Mouse (Mus musculus) forebrain, embryonic 13.5 days (tissue): ENCODE results near the gene Kalrn. TPM values are rescaled to one million over a fixed set of nuclear protein-coding genes. Genes with fewer than 3 reads are reported as not detected.
A peak's percentile ranks its signal among the peaks of the same experiment; 100 is the strongest.

Experiments
- ATAC-seq: fragments of 200-750 bp; cut with Nextera tagmentation; 2 replicates; pipeline ENCODE4 v1.8.0; 2017
- H3K27ac ChIP-seq: fragments of 300-500 bp; sonication (generic); 2 replicates; pipeline ENCODE4 v1.5.1; 2015; ENCODE audit warnings: inconsistent platforms, mild to moderate bottlenecking, moderate library complexity
- H3K27me3 ChIP-seq: fragments of 300-500 bp; sonication (generic); 2 replicates; pipeline ENCODE4 v1.6.1; 2015; ENCODE audit warnings: mild to moderate bottlenecking, inconsistent platforms
- H3K36me3 ChIP-seq: fragments of 300-500 bp; sonication (generic); 2 replicates; pipeline ENCODE4 v1.6.1; 2015; ENCODE audit warnings: mild to moderate bottlenecking, inconsistent platforms; ENCODE audit not compliant: poor library complexity, severe bottlenecking
- H3K4me1 ChIP-seq: fragments of 300-500 bp; sonication (generic); 2 replicates; pipeline ENCODE4 v1.6.1; 2015; ENCODE audit warnings: inconsistent platforms
- H3K4me2 ChIP-seq: fragments of 300-500 bp; sonication (generic); 2 replicates; pipeline ENCODE4 v1.6.1; 2015; ENCODE audit warnings: inconsistent platforms, mild to moderate bottlenecking, moderate library complexity
- H3K4me3 ChIP-seq: fragments of 300-500 bp; sonication (generic); 2 replicates; pipeline ENCODE4 v1.5.1; 2015; ENCODE audit warnings: mild to moderate bottlenecking, inconsistent platforms
- H3K9ac ChIP-seq: fragments of 300-500 bp; sonication (generic); 2 replicates; pipeline ENCODE4 v1.6.1; 2015; ENCODE audit warnings: mild to moderate bottlenecking, inconsistent platforms
- H3K9me3 ChIP-seq: fragments of 300-500 bp; sonication (generic); replicated peaks from 2 replicates; pipeline ENCODE4 v1.6.1; 2016; ENCODE audit warnings: inconsistent platforms
- WGBS: fragments of 180-500 bp; shearing (Covaris S2); methylation state at CpG from one replicate; pipeline ENCODE4 v1.1.7; 2015; 5-methylcytosine and 5-hydroxymethylcytosine counted together
- polyA plus RNA-seq: library from polyadenylated mRNA; unstranded; fragments of >200 nt; fragmentation: Nextera tagmentation; extraction: Ambion mirVana; gene quantifications from 2 replicates; pipeline ENCODE4 v1.2.1, GENCODE M21; 2015

Gene Kalrn
- polyA plus RNA-seq, 1 experiment from 2014 or later: 31.5 TPM

- WGBS: 47% methylated on average over 10 of the region's 10 CpGs
- Histone ChIP-seq H3K4me3 (no peak overlapping the region), H3K4me1 (peaks cover 10% of the 10 kb centered on the region; the same call in 1 of the 2 replicates), H3K9ac (no peak overlapping the region), H3K4me2 (no peak overlapping the region), H3K36me3 (peaks cover 49% of the 10 kb centered on the region), H3K27me3 (no peaks in the 10 kb centered on the region), H3K9me3 (no peaks in the 10 kb centered on the region), H3K27ac (peak overlapping the region; percentile 54; the same call in 1 of the 2 replicates)
- peak; percentile 82 for ATAC-seq
Measured at GRCm38 (mm10) chr16:34192959-34193842, 380.1 kb downstream of the Kalrn start.

DNA sequence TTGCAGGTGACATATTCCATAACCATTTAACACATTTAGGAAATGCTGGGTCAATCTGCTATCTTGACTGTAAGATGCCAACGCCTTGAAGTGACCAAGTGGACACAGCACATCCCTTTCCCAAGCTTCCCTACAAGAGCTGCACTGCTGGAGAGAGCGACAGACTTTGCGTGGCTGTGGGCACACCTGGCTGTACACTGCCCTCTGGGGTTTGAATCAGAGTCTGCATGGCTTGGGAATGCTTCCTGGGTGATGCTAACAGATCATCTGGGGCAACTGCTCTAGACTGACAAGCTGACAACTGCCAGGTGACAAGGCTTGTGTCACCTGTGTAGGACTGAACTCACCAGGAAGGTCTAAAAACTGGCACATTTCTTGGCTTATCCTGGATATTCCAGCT, 388.6 kb downstream of the Kalrn start:
- no peaks in the 10 kb centered on the region for H3K27me3 ChIP-seq
- H3K4me2 ChIP-seq: no peak overlapping the region
- ATAC-seq: no peak
- WGBS: 72% methylated on average over 3 of the region's 3 CpGs
- no peak overlapping the region for H3K9ac ChIP-seq
- no peak overlapping the region for H3K27ac ChIP-seq
- no peaks in the 10 kb centered on the region for H3K4me1 ChIP-seq
- no peak overlapping the region for H3K4me3 ChIP-seq
- H3K9me3 ChIP-seq: no peaks in the 10 kb centered on the region
- peaks cover 56% of the 10 kb centered on the region for H3K36me3 ChIP-seq

GRCm38 (mm10) chr16:34183186-34183585, 390.1 kb downstream of the Kalrn start:
- no peak for ATAC-seq
- Histone ChIP-seq H3K9me3 (no peaks in the 10 kb centered on the region), H3K27me3 (no peaks in the 10 kb centered on the region), H3K4me2 (no peak overlapping the region), H3K9ac (no peak overlapping the region), H3K27ac (no peak overlapping the region), H3K36me3 (peaks cover 57% of the 10 kb centered on the region), H3K4me3 (no peak overlapping the region), H3K4me1 (no peaks in the 10 kb centered on the region)
- 87% methylated on average over 4 of the region's 4 CpGs for WGBS

GRCm38 (mm10) chr16:34175625-34176024, 397.7 kb downstream of the Kalrn start:
- Histone ChIP-seq H3K36me3 (peaks cover 94% of the 10 kb centered on the region), H3K9ac (no peak overlapping the region), H3K27me3 (no peaks in the 10 kb centered on the region), H3K4me3 (no peak overlapping the region), H3K9me3 (no peaks in the 10 kb centered on the region), H3K4me1 (no peaks in the 10 kb centered on the region), H3K27ac (no peak overlapping the region), H3K4me2 (no peak overlapping the region)
- ATAC-seq: no peak
- WGBS: 92% methylated on average over 4 of the region's 4 CpGs

DNA sequence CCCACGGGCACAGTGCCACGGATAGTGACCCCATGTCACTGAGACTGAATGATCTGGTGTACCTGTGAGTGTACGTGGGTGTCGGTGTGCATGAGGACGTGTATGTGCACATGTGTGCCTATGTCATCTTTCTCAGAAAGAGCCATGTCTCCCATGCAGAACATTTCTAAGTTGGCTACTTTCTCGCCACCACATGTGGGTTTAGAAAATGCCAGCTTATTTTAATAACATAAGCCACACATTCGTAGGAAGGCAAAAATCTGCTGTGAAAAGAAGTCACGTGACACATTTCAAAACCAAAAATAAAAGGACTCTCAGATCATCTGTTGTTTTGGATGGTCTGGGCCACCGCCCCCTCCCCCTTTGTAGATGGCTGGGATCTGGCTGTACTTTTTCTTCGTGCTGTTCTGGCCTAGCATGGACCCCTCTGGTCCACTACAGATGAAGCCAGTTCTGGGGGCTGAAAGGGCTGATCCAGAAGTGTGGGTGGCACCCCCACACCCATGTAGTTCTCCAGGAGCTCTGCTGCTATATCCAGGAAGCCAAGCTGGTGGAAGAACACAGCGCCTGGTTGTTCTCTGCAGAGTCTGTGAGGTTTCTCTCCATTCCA, 400.7 kb downstream of the Kalrn start:
- Histone ChIP-seq H3K27ac (no peak overlapping the region), H3K9me3 (no peaks in the 10 kb centered on the region), H3K4me3 (no peak overlapping the region), H3K4me1 (peaks cover under 1% of the 10 kb centered on the region), H3K4me2 (no peak overlapping the region), H3K36me3 (peaks cover 91% of the 10 kb centered on the region), H3K27me3 (no peaks in the 10 kb centered on the region), H3K9ac (no peak overlapping the region)
- no peak; the same call in 1 of the 2 replicates for ATAC-seq
- WGBS: 91% methylated on average over 11 of the region's 11 CpGs

DNA sequence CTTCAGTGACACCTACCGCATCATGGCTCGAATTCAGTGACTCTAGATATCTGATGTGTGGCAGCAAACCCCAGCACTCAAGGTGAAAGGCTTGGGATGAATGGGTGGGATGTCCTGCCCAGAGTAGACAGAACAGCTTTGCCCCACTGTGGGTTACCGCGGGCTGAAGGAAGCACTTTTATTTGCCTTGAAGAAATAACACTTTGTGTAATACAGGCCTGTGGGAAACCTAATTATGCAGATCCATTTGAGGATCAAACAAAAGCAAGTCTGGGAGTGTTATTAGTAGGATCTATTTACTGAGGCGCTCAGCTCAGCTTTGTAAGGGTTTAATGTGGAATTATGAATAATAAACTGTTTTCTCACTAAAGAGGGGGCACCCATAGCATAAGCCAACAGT, 406.3 kb downstream of the Kalrn start:
- Histone ChIP-seq H3K4me3 (no peak overlapping the region), H3K9me3 (no peaks in the 10 kb centered on the region), H3K36me3 (peaks cover 59% of the 10 kb centered on the region), H3K27ac (peak overlapping the region; percentile 44), H3K4me1 (peaks cover 10% of the 10 kb centered on the region), H3K9ac (no peak overlapping the region), H3K27me3 (no peaks in the 10 kb centered on the region), H3K4me2 (no peak overlapping the region)
- 25% methylated on average over 5 of the region's 5 CpGs for WGBS
- peak; percentile 33; the same call in 1 of the 2 replicates for ATAC-seq

DNA sequence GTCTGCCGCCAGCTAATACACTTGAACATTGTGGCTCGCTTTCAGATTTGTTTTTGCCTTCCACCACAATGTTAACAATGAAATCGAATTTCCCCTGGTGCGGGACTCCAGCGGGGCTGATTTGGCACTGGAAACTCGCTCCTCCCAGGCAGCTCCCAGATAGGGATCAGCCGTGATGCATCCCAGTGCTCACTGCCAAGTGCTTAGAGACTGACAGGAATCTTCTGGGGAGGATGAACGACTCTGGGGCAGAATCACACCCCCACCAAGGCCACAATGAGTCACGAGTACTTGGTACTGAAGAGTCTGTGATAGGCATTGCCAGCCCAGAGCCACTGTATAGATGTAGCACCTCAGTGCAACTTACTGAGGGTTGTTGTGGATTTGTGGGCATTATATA, 410.2 kb downstream of the Kalrn start:
- 79% methylated on average over 9 of the region's 9 CpGs for WGBS
- no peak overlapping the region for H3K9ac ChIP-seq
- no peaks in the 10 kb centered on the region for H3K9me3 ChIP-seq
- H3K4me2 ChIP-seq: no peak overlapping the region
- no peaks in the 10 kb centered on the region for H3K27me3 ChIP-seq
- H3K27ac ChIP-seq: no peak overlapping the region
- H3K4me3 ChIP-seq: no peak overlapping the region
- H3K4me1 ChIP-seq: peaks cover 10% of the 10 kb centered on the region
- H3K36me3 ChIP-seq: peaks cover 39% of the 10 kb centered on the region
- ATAC-seq: no peak

DNA sequence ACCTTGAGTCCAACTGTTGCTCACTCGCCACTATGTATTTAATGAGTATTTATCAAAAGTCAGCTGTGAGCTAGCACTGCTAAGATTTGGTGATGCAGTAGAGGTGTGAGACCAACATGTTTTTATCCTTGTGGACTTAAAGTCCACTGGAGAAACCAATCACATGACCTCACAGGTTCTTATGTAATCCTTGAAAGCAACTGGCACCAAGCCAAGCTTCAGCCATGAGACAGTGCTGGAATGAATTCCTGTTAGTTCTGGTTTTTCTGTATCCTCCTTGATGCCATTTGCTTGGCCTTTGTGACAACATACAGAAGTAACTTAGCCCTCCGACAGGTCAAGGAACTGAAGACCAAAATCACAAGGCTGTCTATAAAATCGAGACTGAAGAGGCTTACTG, 413.8 kb downstream of the Kalrn start:
- H3K9ac ChIP-seq: no peak overlapping the region
- H3K4me2 ChIP-seq: no peak overlapping the region
- ATAC-seq: no peak
- no peaks in the 10 kb centered on the region for H3K9me3 ChIP-seq
- WGBS: 93% methylated on average over 3 of the region's 3 CpGs
- H3K27me3 ChIP-seq: no peaks in the 10 kb centered on the region
- no peak overlapping the region for H3K4me3 ChIP-seq
- no peak overlapping the region for H3K27ac ChIP-seq
- H3K36me3 ChIP-seq: peaks cover 36% of the 10 kb centered on the region
- no peaks in the 10 kb centered on the region for H3K4me1 ChIP-seq

DNA sequence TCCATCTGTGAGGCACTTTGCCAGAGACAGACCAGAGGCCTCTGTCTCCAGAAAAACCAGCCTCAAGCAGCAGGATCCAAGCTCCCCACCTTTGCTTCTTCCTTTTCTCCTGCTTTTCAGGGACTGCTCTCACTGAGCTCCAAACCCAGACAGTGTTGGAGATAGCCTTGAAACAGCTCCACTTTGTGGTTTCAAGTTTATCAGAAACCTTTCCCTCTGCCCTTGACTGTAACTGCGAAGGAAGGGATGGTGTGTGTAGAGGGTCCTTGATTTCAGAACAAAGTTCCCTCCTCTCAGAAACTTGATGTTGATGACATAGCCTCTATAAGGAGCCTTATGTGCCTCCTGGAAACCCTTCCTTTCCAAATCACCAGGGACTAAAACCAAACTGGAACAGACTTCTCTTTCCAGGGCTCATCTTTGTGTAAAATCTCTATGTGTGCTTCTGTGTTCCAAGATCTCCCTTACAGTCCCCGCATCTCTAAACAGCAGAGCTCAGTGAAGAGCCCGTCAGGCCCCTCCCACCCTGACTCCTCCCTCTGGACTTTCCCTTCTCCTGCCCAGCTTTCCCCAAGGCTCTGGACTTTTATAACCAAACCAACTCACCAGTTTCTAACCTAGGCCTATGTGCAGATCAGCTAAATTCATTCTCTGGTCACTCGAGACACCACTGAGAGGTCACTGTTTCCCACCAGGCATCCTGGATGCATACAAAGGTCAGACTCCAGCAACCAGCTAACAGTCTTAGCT, 415.8 kb downstream of the Kalrn start:
- Histone ChIP-seq H3K4me1 (no peaks in the 10 kb centered on the region), H3K9me3 (no peaks in the 10 kb centered on the region), H3K4me3 (no peak overlapping the region), H3K9ac (no peak overlapping the region), H3K4me2 (no peak overlapping the region), H3K27ac (no peak overlapping the region), H3K36me3 (peaks cover 23% of the 10 kb centered on the region), H3K27me3 (no peaks in the 10 kb centered on the region)
- WGBS: 67% methylated on average over 4 of the region's 4 CpGs
- no peak for ATAC-seq

- peaks cover 11% of the 10 kb centered on the region for H3K36me3 ChIP-seq
- ATAC-seq: no peak
- peaks cover 5% of the 10 kb centered on the region; the same call in 1 of the 2 replicates for H3K4me1 ChIP-seq
- no peak overlapping the region for H3K9ac ChIP-seq
- no peaks in the 10 kb centered on the region for H3K27me3 ChIP-seq
- no peak overlapping the region for H3K27ac ChIP-seq
- H3K4me3 ChIP-seq: no peak overlapping the region
- WGBS: 85% methylated on average over 3 of the region's 3 CpGs
- H3K9me3 ChIP-seq: no peaks in the 10 kb centered on the region
- H3K4me2 ChIP-seq: no peak overlapping the region
Measured at GRCm38 (mm10) chr16:34155696-34156095, 417.6 kb downstream of the Kalrn start.

DNA sequence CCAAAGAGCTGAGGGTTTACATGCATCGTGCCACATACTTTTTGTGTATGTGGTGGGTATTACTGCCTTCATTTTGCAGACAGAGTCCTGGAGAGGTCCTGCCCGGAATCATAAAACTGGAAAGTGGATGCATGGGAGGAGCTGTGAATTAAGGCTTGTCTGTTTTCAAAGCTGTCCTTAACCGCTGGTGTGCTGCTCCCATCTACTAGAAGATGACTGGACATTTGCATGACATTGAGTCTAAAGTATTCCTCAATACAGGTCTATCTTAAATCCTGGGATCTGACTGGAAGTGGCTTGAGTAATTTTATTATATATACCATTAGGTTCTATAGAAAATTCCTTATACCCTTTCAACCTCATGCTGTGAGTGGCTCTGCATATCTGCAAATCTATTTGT, 418.4 kb downstream of the Kalrn start:
- Histone ChIP-seq H3K4me1 (peaks cover 5% of the 10 kb centered on the region; the same call in 1 of the 2 replicates), H3K27me3 (no peaks in the 10 kb centered on the region), H3K36me3 (peaks cover 12% of the 10 kb centered on the region), H3K9ac (no peak overlapping the region), H3K27ac (no peak overlapping the region), H3K4me2 (no peak overlapping the region), H3K4me3 (no peak overlapping the region), H3K9me3 (no peaks in the 10 kb centered on the region)
- no peak for ATAC-seq
- 92% methylated on average over 3 of the region's 3 CpGs for WGBS

GRCm38 (mm10) chr16:34151528-34152071, 421.7 kb downstream of the Kalrn start:
- peaks cover 3% of the 10 kb centered on the region; the same call in 1 of the 2 replicates for H3K36me3 ChIP-seq
- no peaks in the 10 kb centered on the region for H3K27me3 ChIP-seq
- H3K9me3 ChIP-seq: no peaks in the 10 kb centered on the region
- 74% methylated on average over 3 of the region's 3 CpGs for WGBS
- no peak for ATAC-seq
- no peak overlapping the region for H3K27ac ChIP-seq
- H3K4me2 ChIP-seq: no peak overlapping the region
- no peak overlapping the region for H3K9ac ChIP-seq
- peaks cover 5% of the 10 kb centered on the region; the same call in 1 of the 2 replicates for H3K4me1 ChIP-seq
- H3K4me3 ChIP-seq: no peak overlapping the region
